Mouse (Mus musculus): ENCODE measurements around the gene Snai1.

DNA sequence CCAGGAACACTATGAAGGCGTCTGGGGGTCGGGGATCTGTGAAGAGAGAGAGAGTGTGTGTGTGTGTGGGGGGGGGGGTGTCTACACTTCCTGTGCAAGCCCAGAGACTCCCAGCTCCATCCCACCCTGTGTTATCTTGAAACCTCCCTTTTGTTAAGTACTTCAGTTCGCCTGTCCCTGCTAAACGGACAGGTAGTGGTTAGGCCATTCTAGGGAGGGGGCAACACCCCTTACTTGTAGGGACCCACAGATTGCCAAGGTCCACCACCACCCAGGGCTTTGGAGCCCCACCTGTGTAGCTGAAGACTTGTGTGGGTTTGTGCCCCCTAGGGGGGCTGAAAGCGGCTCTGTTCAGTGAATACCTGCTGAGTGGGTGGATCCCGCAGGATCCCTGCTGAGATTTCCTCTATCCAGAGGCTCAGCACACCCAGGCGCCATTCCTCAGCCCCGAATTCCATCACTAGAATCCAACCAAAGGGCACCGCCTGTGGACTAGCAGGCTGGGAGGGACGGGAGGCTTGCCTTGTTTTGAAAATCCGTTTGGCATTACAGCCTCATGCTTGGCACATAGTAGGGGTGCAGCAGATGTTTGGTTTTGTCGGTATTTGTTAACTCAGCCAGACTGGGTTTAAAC is 2.6 kb downstream of the Snai1 start:
- no peak for TF ChIP-seq CTCF (IDR thresholded peaks at IDR 0.05; ENCODE audit: control insufficient read depth, insufficient read depth, insufficient read length)
- no peak for TF ChIP-seq MAX (IDR thresholded peaks at IDR 0.05)
- TF ChIP-seq CEBPB (IDR thresholded peaks at IDR 0.05; ENCODE audit: low read depth) = no peak
- TF ChIP-seq USF1 (IDR thresholded peaks at IDR 0.05; ENCODE audit: low read depth) = no peak
- no peak for TF ChIP-seq FOSL1 (IDR thresholded peaks at IDR 0.05; ENCODE audit: insufficient read depth, low read length, poor library complexity, severe bottlenecking)
